Mouse (Mus musculus) lung, embryonic 14.5 days (tissue): ENCODE measurements around the gene Notch1. TPM values are rescaled to one million over a fixed set of nuclear protein-coding genes. Genes with fewer than 3 reads are reported as not detected.

Experiments
- ATAC-seq: fragments of 200-750 bp; cut with Nextera tagmentation; 2 replicates; pipeline ENCODE4 v1.8.0; 2017; ENCODE audit warnings: mild to moderate bottlenecking, moderate TSS enrichment, moderate library complexity; ENCODE audit not compliant: insufficient read depth
- DNase-seq: peaks from one replicate; pipeline ENCODE4 v3.0.0-alpha.2; 2015
- H3K27ac ChIP-seq: fragments of 300-500 bp; sonication (generic); 2 replicates; pipeline ENCODE4 v1.5.1; 2014; ENCODE audit warnings: low read depth, mild to moderate bottlenecking, moderate library complexity
- H3K27me3 ChIP-seq: fragments of 300-500 bp; sonication (generic); 2 replicates; pipeline ENCODE4 v1.6.1; 2014; ENCODE audit warnings: low read length, control low read depth; ENCODE audit not compliant: insufficient read depth
- H3K36me3 ChIP-seq: fragments of 300-500 bp; sonication (generic); 2 replicates; pipeline ENCODE4 v1.6.1; 2014; ENCODE audit warnings: control low read depth; ENCODE audit not compliant: insufficient read depth
- H3K4me1 ChIP-seq: fragments of 300-500 bp; sonication (generic); 2 replicates; pipeline ENCODE4 v1.6.1; 2014; ENCODE audit warnings: antibody characterized with exemption, control low read depth; ENCODE audit not compliant: insufficient read depth
- H3K4me2 ChIP-seq: fragments of 300-500 bp; sonication (generic); 2 replicates; pipeline ENCODE4 v1.6.1; 2014; ENCODE audit warnings: mild to moderate bottlenecking
- H3K4me3 ChIP-seq: fragments of 300-500 bp; sonication (generic); 2 replicates; pipeline ENCODE4 v1.5.1; 2014; ENCODE audit warnings: low read depth, low read length
- H3K9ac ChIP-seq: fragments of 300-500 bp; sonication (generic); 2 replicates; pipeline ENCODE4 v1.6.1; 2014
- H3K9me3 ChIP-seq: fragments of 300-500 bp; sonication (generic); 2 replicates; pipeline ENCODE4 v1.6.1; 2016; ENCODE audit warnings: low read depth, low read length, control low read depth
- CTCF ChIP-seq: IDR thresholded peaks from 2 replicates; pipeline ENCODE4 v1.5.1; 2016; ENCODE audit warnings: antibody characterized with exemption, low read depth
- WGBS: fragments of 180-500 bp; shearing (Covaris S2); extraction: QIAGEN DNeasy Blood & Tissue Kit; methylation state at CpG from one replicate; pipeline ENCODE4 v1.1.7; 2014; 5-methylcytosine and 5-hydroxymethylcytosine counted together
- polyA plus RNA-seq: library from polyadenylated mRNA; unstranded; fragments of >200 nt; fragmentation: Nextera tagmentation; extraction: Ambion mirVana; gene quantifications from 2 replicates; pipeline ENCODE4 v1.2.1, GENCODE M21; 2014

Gene Notch1
- polyA plus RNA-seq, 1 experiment from 2014 or later, result 44.0 TPM

DNA sequence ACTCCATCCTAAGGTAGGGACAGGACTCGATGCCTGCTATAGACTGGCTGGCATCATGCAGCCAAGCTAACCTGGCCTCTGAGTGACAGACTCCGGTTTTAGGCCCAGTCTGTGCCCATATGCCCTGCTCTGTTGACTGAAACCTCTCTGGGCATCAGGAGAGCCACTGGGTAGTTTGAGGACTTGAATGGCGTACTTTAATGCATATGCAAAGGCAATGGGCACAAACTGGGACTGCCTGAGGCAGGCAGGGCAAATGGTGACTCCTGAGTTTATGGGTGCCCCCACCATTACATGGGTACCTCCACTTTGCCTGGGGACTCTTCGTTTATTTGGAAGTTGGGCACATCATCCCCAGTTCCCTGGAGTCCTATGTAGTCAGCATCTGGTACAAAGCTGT, 69.8 kb downstream of the Notch1 start:
- peak overlapping the region; percentile 42; the same call in 1 of the 2 replicates for H3K27ac ChIP-seq
- no peak for TF ChIP-seq CTCF
- H3K9me3 ChIP-seq, result no peaks in the 10 kb centered on the region
- ATAC-seq (no peak), DNase-seq (no peak)
- 67% methylated on average over 4 of the region's 4 CpGs for WGBS
- H3K27me3 ChIP-seq, result no peaks in the 10 kb centered on the region
- H3K4me2 ChIP-seq, result peak overlapping the region; percentile 88
- H3K9ac ChIP-seq, result peak overlapping the region; percentile 71
- H3K4me1 ChIP-seq, result peaks cover 14% of the 10 kb centered on the region
- H3K36me3 ChIP-seq, result peaks cover 4% of the 10 kb centered on the region
- H3K4me3 ChIP-seq, result peak overlapping the region; percentile 94

DNA sequence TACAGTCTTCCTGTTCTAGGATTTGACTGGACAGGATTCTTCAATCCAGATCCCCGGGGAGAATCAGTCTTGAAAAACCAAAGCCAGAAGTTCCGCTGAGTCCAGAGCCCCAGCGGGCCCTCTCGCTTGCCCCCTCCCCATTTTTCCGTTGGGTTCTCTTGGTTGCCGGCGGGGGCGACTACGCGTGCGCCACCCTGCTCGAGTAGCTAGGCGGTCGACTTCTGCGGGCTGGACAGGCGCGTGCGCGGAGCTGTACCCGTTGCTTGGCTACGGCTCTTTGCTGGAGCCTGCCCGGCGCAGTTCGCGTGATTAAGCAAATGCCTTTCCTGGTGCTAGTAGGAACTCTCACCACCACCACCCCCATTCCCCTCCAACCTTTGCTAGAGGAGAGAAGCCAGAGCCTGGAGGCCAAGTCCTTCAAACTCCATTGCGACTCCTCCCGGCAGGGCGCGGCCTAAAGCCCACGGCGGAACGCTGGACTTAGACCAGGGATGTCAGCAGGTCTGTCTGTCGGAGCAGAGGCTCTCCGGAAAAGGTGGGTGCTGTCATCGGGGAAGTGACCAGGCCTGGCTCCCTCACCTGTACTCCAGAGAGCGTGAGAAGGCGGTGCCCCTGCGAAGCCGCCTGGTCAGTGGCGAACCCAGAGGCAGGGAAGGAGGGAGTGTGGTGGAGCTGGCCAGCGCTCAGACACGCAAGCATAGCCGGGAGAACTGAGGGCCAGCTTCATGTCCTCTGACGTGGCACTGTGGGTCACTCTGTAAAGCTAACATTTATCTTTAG, 70.6 kb downstream of the Notch1 start:
- WGBS, result under 1% methylated on average over 44 of the region's 44 CpGs
- peak; percentile 92 for ATAC-seq
- Histone ChIP-seq H3K4me3 (peak overlapping the region; percentile 94), H3K9me3 (no peaks in the 10 kb centered on the region), H3K4me2 (peak overlapping the region; percentile 88), H3K27me3 (no peaks in the 10 kb centered on the region), H3K27ac (peak overlapping the region; percentile 76), H3K4me1 (peaks cover 14% of the 10 kb centered on the region), H3K9ac (peak overlapping the region; percentile 71), H3K36me3 (peaks cover 12% of the 10 kb centered on the region)
- peak; percentile 95 for DNase-seq
- no peak; the same call in 1 of the 2 replicates for TF ChIP-seq CTCF

DNA sequence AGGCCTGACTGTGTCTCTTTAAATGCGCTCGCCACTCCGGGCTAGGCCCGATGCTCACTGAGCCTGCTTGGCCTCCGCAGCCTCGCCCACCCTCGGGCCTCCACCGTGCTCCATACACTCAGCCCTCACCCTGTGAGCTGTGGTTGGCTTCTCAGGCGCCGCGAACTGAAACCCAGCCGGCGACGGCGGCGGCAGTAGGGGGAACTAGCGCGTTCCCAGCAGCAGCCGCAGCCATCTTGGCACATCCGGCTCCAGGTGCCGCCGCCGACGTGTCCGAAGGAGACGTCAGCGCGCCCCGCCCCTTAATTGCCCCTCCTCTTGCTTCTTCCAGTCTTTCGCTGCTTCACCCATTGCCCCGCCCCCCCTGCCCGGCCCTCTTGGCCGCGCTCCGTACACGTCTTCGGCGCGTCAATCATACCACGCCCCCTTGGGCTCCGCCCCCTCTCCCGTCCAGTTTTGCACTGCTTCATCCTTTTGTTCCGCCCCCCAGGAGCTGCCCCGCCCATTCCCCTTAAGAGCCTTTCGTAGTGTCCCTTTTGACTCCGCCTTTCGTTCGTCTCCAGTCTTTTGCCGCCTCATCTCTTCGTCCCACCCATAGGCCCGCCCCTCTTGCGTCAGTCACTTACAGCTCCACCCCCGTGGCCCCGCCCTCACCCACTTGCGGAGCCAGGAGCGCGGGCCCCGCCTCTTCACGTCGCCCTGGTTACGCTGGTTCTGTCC, 71.4 kb downstream of the Notch1 start, which contains the start of gene Sec16a:
Sec16a (minus strand) TSS at position 271 of the 720 bp plus-strand sequence.
- no peaks in the 10 kb centered on the region for H3K9me3 ChIP-seq
- H3K27me3 ChIP-seq, result no peaks in the 10 kb centered on the region
- ATAC-seq (peak; percentile 92), DNase-seq (peak; percentile 100)
- H3K4me2 ChIP-seq, result peak within 1 kb of the TSS; percentile 93
- H3K27ac ChIP-seq, result peak within 1 kb of the TSS; percentile 90
- H3K36me3 ChIP-seq, result peaks cover 20% of the 10 kb centered on the region
- peak within 1 kb of the TSS; percentile 94 for H3K4me3 ChIP-seq
- H3K9ac ChIP-seq, result peak within 1 kb of the TSS; percentile 82
- under 1% methylated on average over 61 of the region's 61 CpGs for WGBS
- TF ChIP-seq CTCF, result peak; percentile 11; the same call in 1 of the 2 replicates
- H3K4me1 ChIP-seq, result peaks cover 14% of the 10 kb centered on the region

DNA sequence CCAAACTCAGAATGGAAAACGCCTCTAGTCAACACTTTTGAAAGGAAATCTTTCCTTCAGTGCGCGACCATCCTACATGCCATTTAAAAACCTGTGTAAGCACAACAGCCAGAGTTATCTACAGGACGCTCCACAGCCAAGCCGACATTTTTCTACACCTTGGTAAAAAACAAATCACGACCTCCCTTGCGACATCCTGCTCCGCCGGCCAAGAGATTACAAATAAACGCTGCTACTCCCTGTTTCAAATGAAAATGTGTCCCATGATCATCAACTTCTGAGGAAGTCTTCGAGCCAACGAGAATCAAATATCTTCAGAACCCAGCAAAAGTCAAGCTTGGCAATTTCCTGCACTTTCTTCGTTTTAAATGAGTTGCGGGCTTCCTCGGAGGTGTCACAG, 72.1 kb downstream of the Notch1 start:
- Histone ChIP-seq H3K27ac (peak overlapping the region; percentile 90), H3K27me3 (no peaks in the 10 kb centered on the region), H3K9me3 (no peaks in the 10 kb centered on the region), H3K36me3 (peaks cover 27% of the 10 kb centered on the region), H3K4me3 (peak overlapping the region; percentile 94), H3K4me2 (peak overlapping the region; percentile 93), H3K4me1 (peaks cover 14% of the 10 kb centered on the region), H3K9ac (peak overlapping the region; percentile 82)
- no peak for ATAC-seq
- TF ChIP-seq CTCF, result no peak
- peak; percentile 16 for DNase-seq
- WGBS, result 1% methylated on average over 15 of the region's 15 CpGs

DNA sequence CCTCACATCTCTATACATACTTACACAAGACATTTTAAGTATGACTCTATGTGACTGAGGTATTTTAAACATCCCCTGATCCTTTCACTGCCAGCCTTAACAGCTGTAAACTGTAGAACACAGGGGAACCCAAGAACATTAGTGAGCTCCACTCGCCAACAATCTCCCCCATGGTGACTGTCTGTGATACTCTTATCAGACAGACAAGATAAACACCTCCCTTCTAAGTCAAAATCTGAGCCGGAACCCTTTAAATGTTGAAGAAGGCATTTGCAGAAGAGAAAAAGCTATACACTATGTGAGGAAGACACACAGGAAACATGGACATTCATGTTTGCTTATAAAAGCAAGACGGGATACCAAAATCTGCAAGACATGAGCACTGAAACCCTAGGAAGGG, 72.6 kb downstream of the Notch1 start:
- ATAC-seq, result no peak
- TF ChIP-seq CTCF, result no peak
- H3K36me3 ChIP-seq, result peaks cover 32% of the 10 kb centered on the region
- no peak overlapping the region for H3K27ac ChIP-seq
- no peaks in the 10 kb centered on the region for H3K9me3 ChIP-seq
- 7% methylated on average over 3 of the region's 3 CpGs for WGBS
- H3K4me1 ChIP-seq, result peaks cover 14% of the 10 kb centered on the region
- peak overlapping the region; percentile 94 for H3K4me3 ChIP-seq
- peak overlapping the region; percentile 82 for H3K9ac ChIP-seq
- no peak for DNase-seq
- H3K27me3 ChIP-seq, result no peaks in the 10 kb centered on the region
- peak overlapping the region; percentile 93 for H3K4me2 ChIP-seq

DNA sequence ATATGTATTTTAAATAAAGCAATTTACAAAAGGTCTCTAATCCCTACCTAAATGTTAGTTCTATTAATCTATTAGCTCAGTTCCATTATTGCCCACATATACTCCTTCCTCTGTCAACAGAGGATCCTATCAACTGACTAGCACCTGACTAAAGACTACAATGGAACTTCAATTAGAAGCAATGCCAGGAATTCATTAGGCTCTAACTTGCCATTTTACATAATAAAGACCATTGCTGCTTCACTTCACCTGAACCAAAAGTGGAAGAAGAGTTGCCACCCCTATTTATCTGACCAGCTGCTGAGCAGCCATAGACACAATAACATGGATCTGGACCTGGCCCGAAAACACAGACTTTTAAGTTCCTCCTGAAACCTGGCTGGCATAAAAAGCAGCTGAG, 73.6 kb downstream of the Notch1 start:
- ATAC-seq, result no peak
- H3K4me2 ChIP-seq, result peak overlapping the region; percentile 93; the same call in 1 of the 2 replicates
- H3K4me3 ChIP-seq, result no peak overlapping the region
- no peak for TF ChIP-seq CTCF
- no peak overlapping the region for H3K27ac ChIP-seq
- peaks cover 42% of the 10 kb centered on the region for H3K36me3 ChIP-seq
- no peaks in the 10 kb centered on the region for H3K9me3 ChIP-seq
- no peak overlapping the region; the same call in 1 of the 2 replicates for H3K9ac ChIP-seq
- no peaks in the 10 kb centered on the region for H3K27me3 ChIP-seq
- DNase-seq, result no peak
- WGBS, result 90% methylated on average over 1 of the region's 1 CpGs
- peaks cover 14% of the 10 kb centered on the region for H3K4me1 ChIP-seq

DNA sequence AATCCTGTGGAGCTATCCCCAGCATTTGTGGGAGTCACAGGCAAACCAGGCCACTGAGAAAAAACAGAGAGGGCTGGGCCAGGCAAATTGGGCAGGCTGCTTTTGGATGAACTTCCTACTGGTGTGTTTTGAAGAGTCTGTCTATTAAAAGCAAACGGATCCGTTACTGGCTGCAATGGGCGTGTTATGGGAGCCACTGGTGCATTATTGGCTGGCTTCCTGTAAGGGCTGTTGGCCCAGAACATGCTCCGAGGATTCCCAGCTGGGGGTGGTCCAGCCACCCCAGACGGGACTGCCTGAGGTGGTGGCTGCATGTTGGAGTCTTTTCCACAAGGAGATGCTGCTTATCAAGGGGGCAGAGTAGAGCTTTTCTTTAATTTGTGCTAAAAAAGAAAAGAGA, 74.8 kb downstream of the Notch1 start:
- no peak overlapping the region for H3K4me2 ChIP-seq
- no peak overlapping the region for H3K4me3 ChIP-seq
- ATAC-seq (no peak), DNase-seq (no peak)
- H3K36me3 ChIP-seq, result peaks cover 46% of the 10 kb centered on the region
- TF ChIP-seq CTCF, result no peak
- WGBS, result 66% methylated on average over 5 of the region's 5 CpGs
- no peaks in the 10 kb centered on the region for H3K9me3 ChIP-seq
- H3K27ac ChIP-seq, result no peak overlapping the region
- peaks cover 11% of the 10 kb centered on the region for H3K4me1 ChIP-seq
- no peak overlapping the region for H3K9ac ChIP-seq
- H3K27me3 ChIP-seq, result no peaks in the 10 kb centered on the region
